Mouse (Mus musculus) G1E (cell line): ENCODE results near the gene Samd3.

Source experiments
- CTCF ChIP-seq: IDR thresholded peaks from 2 replicates; pipeline ENCODE4 v1.5.1; 2012; ENCODE audit warnings: low read depth, low read length, inconsistent platforms, mixed read lengths
- GATA1 ChIP-seq: IDR thresholded peaks from 2 replicates; pipeline ENCODE4 v1.6.1; 2012; ENCODE audit warnings: borderline replicate concordance, low read length, inconsistent platforms, mixed read lengths
- TAL1 ChIP-seq: conservative IDR thresholded peaks from 2 replicates; pipeline ENCODE4 v1.6.1; 2012; ENCODE audit warnings: low read depth, low read length, inconsistent platforms, mixed read lengths

DNA sequence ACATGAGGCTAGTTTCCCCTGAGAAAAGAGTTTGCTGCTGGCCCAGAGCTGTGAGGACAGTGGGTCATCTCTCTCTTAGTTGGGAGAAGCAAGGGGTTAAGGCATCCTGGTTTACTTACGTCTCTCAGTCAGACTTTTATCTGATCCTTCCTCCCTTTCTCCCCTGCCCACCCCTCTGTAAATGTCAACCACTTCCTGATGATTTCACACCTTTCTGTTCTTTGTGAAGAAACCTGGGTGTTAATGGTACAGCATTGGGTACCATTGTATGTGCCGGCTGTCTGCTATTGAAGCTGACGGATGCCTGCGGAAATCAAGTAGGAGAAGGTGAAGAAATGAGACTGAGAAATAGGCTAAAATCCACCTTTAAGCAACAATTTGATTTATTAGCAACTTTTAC, at the start of gene Samd3:
- TF ChIP-seq CTCF (no peak), TAL1 (no peak), GATA1 (no peak)
